Mouse (Mus musculus) olfactory bulb, adult 2 months (tissue): ENCODE results near the gene Rnd2. TPM values are rescaled to one million over a fixed set of nuclear protein-coding genes. Genes with fewer than 3 reads are reported as not detected.
A peak's percentile ranks its signal among the peaks of the same experiment; 100 is the strongest.
"Not testable (repeated sequence)": the region's sequence is repeated elsewhere in the genome, so short reads cannot be mapped to it uniquely, and the experiment has no call there.

ENCODE experiments used
- H3K27ac ChIP-seq: fragments of 200-500 bp; 2 replicates; pipeline ENCODE4 v1.5.1; 2012; ENCODE audit warnings: low read depth, low read length; ENCODE audit not compliant: insufficient read depth
- H3K4me1 ChIP-seq: fragments of 200-500 bp; 2 replicates; pipeline ENCODE4 v1.6.1; 2012; ENCODE audit warnings: low read length; ENCODE audit not compliant: control insufficient read depth, insufficient read depth
- H3K4me3 ChIP-seq: fragments of 200-500 bp; 2 replicates; pipeline ENCODE4 v1.5.1; 2012; ENCODE audit warnings: mild to moderate bottlenecking, low read depth, low read length, moderate library complexity; ENCODE audit not compliant: insufficient read depth
- CTCF ChIP-seq: fragments of 200-500 bp; IDR thresholded peaks from 2 replicates; pipeline ENCODE4 v1.5.1; 2012; ENCODE audit warnings: low read depth, mild to moderate bottlenecking, low read length, moderate library complexity; ENCODE audit not compliant: insufficient read depth
- POLR2A ChIP-seq: fragments of 200-500 bp; IDR thresholded peaks from 2 replicates; pipeline ENCODE4 v1.6.1; 2012; ENCODE audit warnings: mild to moderate bottlenecking, low read depth, low read length, moderate library complexity; ENCODE audit not compliant: insufficient read depth
- WGBS: fragments of 180-500 bp; shearing (Covaris S2); methylation state at CpG from one replicate; pipeline ENCODE4 v1.1.7; 2018; 5-methylcytosine and 5-hydroxymethylcytosine counted together
- polyA plus RNA-seq: library from polyadenylated mRNA; stranded (reverse); fragments of >200 nt; gene quantifications from 2 replicates; pipeline ENCODE4 v1.2.4, GENCODE M21; 2012; ENCODE audit warnings: low replicate concordance; ENCODE audit not compliant: missing spikeins, insufficient read depth, insufficient read length

Rnd2 gene
- polyA plus RNA-seq, 1 experiment = not detected

- H3K4me3 ChIP-seq = peak overlapping the region; percentile 82
- peaks cover 4% of the 10 kb centered on the region; the same call in 1 of the 2 replicates for H3K4me1 ChIP-seq
- TF ChIP-seq CTCF = no peak
- no peak for TF ChIP-seq POLR2A
- WGBS = under 1% methylated on average over 14 of the region's 14 CpGs
- H3K27ac ChIP-seq = peak overlapping the region; percentile 72; the same call in 1 of the 2 replicates
Measured at GRCm38 (mm10) chr11:101442760-101443159, 22.0 kb upstream of the Rnd2 start.

GRCm38 (mm10) chr11:101446319-101446718, 18.5 kb upstream of the Rnd2 start:
- Histone ChIP-seq H3K4me1 (peaks cover 4% of the 10 kb centered on the region; the same call in 1 of the 2 replicates), H3K27ac (no peak overlapping the region), H3K4me3 (no peak overlapping the region)
- no peak for TF ChIP-seq POLR2A
- no peak for TF ChIP-seq CTCF
- 75% methylated on average over 1 of the region's 1 CpGs for WGBS

- H3K4me1 ChIP-seq, H3K27ac ChIP-seq, H3K4me3 ChIP-seq: not testable (repeated sequence)
- 86% methylated on average over 8 of the region's 8 CpGs for WGBS
Measured at GRCm38 (mm10) chr11:101446860-101447259, 17.9 kb upstream of the Rnd2 start.

GRCm38 (mm10) chr11:101447786-101448185, 17.0 kb upstream of the Rnd2 start:
- Histone ChIP-seq H3K4me3 (no peak overlapping the region), H3K4me1 (peaks cover 4% of the 10 kb centered on the region; the same call in 1 of the 2 replicates), H3K27ac (no peak overlapping the region)
- TF ChIP-seq POLR2A (no peak), CTCF (no peak)
- 81% methylated on average over 5 of the region's 5 CpGs for WGBS

- H3K4me1 ChIP-seq = peaks cover 3% of the 10 kb centered on the region; the same call in 1 of the 2 replicates
- peak within 1 kb of the TSS; percentile 41 for H3K4me3 ChIP-seq
- H3K27ac ChIP-seq = no peak within 1 kb of the TSS
- WGBS = 39% methylated on average over 10 of the region's 10 CpGs
- TF ChIP-seq POLR2A (no peak), CTCF (no peak)
Measured at GRCm38 (mm10) chr11:101448274-101448746, 16.5 kb upstream of the Rnd2 start, which contains the start of gene Ifi35. TSS of gene Ifi35 (plus strand) at chr11:101448407.

GRCm38 (mm10) chr11:101448899-101449298, 15.9 kb upstream of the Rnd2 start:
- Histone ChIP-seq H3K4me3 (no peak overlapping the region), H3K4me1 (no peaks in the 10 kb centered on the region; the same call in 1 of the 2 replicates), H3K27ac (no peak overlapping the region)
- WGBS = 76% methylated on average over 4 of the region's 4 CpGs
- TF ChIP-seq POLR2A (no peak), CTCF (no peak)

GRCm38 (mm10) chr11:101449596-101449995, 15.2 kb upstream of the Rnd2 start:
- H3K4me1 ChIP-seq, H3K27ac ChIP-seq, H3K4me3 ChIP-seq: not testable (repeated sequence)
- WGBS = 85% methylated on average over 4 of the region's 4 CpGs

GRCm38 (mm10) chr11:101450394-101450793, 14.4 kb upstream of the Rnd2 start:
- 84% methylated on average over 3 of the region's 3 CpGs for WGBS
- Histone ChIP-seq H3K4me1 (no peaks in the 10 kb centered on the region; the same call in 1 of the 2 replicates), H3K4me3 (no peak overlapping the region), H3K27ac (no peak overlapping the region)
- TF ChIP-seq POLR2A (no peak), CTCF (no peak)

- H3K27ac ChIP-seq = no peak overlapping the region
- WGBS = 93% methylated on average over 10 of the region's 10 CpGs
- H3K4me1 ChIP-seq = no peaks in the 10 kb centered on the region; the same call in 1 of the 2 replicates
- H3K4me3 ChIP-seq = no peak overlapping the region
- TF ChIP-seq POLR2A (no peak), CTCF (no peak)
Measured at GRCm38 (mm10) chr11:101451536-101451935, 13.3 kb upstream of the Rnd2 start.
